Mouse (Mus musculus): ENCODE measurements at regions not wholly inside any gene's neighbourhood (a gene's known extent, or its start where the extent isn't known, plus 50 kb on each side); places are given as distances from the start of the nearest gene placed in this dataset.
A peak's percentile ranks its signal among the peaks of the same experiment; 100 is the strongest.

- TF ChIP-seq POLR2A (IDR thresholded peaks at IDR 0.05; ENCODE audit: borderline replicate concordance, extremely low read depth, insufficient read depth, insufficient read length, poor library complexity, severe bottlenecking) (no peak), CTCF (IDR thresholded peaks at IDR 0.05; ENCODE audit: borderline replicate concordance, extremely low read depth, insufficient read depth, insufficient read length) (no peak)
Observed at GRCm38 (mm10) chr1:48383590-48383989, 1490.9 kb upstream of the Slc39a10 start.

GRCm38 (mm10) chr1:48380139-48380538 is 1487.5 kb upstream of the Slc39a10 start:
- no peak for DNase-seq (ENCODE audit: low read depth)
- TF ChIP-seq POLR2A (IDR thresholded peaks at IDR 0.05; ENCODE audit: borderline replicate concordance, extremely low read depth, insufficient read depth, insufficient read length, poor library complexity, severe bottlenecking) (no peak), CTCF (IDR thresholded peaks at IDR 0.05; ENCODE audit: borderline replicate concordance, extremely low read depth, insufficient read depth, insufficient read length) (no peak)

More at GRCm38 (mm10) chr1:48383590-48383989, 1490.9 kb upstream of the Slc39a10 start:
- peak; percentile 38 for DNase-seq (ENCODE audit: low read depth)

DNA sequence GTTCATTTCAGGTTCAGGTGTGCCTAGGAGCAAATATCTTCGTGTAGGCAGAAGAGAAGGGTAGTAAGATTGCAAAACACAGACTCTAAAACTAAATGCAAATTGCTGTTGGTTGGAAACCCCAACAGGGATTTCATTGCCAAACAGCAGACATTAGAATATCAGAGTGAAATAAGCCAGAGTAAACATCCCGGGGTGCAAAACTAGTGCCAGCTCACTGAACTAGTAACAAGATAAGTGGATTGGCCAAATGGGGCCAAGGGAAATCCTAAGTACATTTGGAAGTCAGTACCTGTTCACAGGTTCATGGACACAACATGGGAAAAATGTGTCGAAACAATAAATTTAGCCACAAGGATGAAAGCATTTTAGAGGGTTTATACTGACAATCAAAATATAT is 1458.8 kb upstream of the Slc39a10 start:
- no peak for DNase-seq (ENCODE audit: low read depth)
- TF ChIP-seq CTCF (IDR thresholded peaks at IDR 0.05; ENCODE audit: borderline replicate concordance, extremely low read depth, insufficient read depth, insufficient read length): no peak
- no peak for TF ChIP-seq POLR2A (IDR thresholded peaks at IDR 0.05; ENCODE audit: borderline replicate concordance, extremely low read depth, insufficient read depth, insufficient read length, poor library complexity, severe bottlenecking)

DNA sequence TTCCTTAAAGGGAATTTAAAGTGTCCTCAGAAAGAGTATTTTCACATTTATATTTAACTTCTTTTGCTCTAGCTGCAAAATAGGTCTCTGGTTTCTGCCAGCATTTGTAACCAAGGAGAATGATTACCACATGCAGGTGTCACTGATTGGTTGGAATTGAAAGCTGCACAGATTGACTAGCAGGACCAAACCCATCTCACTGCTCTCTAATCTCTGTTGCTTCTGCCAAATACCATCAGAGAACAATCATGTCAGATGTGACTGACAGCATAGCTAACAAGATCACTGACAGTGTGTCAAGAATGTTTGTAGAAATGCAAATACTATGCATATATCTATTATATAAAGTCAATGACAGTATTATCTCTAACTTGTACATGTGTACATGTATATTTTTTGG is 1450.3 kb upstream of the Slc39a10 start:
- peak; percentile 58 for DNase-seq (ENCODE audit: low read depth)
- TF ChIP-seq POLR2A (IDR thresholded peaks at IDR 0.05; ENCODE audit: borderline replicate concordance, extremely low read depth, insufficient read depth, insufficient read length, poor library complexity, severe bottlenecking) (no peak), CTCF (IDR thresholded peaks at IDR 0.05; ENCODE audit: borderline replicate concordance, extremely low read depth, insufficient read depth, insufficient read length) (no peak)
